Mouse (Mus musculus) limb, embryonic 11.5 days (tissue): ENCODE measurements around the gene Inca1. TPM values are rescaled to one million over a fixed set of nuclear protein-coding genes. Genes with fewer than 3 reads are reported as not detected.
A peak's percentile ranks its signal among the peaks of the same experiment; 100 is the strongest.

Experiments
- ATAC-seq: fragments of 200-750 bp; cut with Nextera tagmentation; 2 replicates; pipeline ENCODE4 v1.8.0; 2017; ENCODE audit warnings: low read depth; ENCODE audit not compliant: insufficient number of reproducible peaks, low FRiP score, low TSS enrichment
- DNase-seq: peaks from one replicate; pipeline ENCODE4 v3.0.0-alpha.2; 2015; ENCODE audit warnings: low spot score
- H3K27ac ChIP-seq: fragments of 300-500 bp; sonication (generic); replicated peaks from 2 replicates; pipeline ENCODE4 v1.5.1; 2014; ENCODE audit warnings: low read depth, mild to moderate bottlenecking, low read length
- H3K27me3 ChIP-seq: fragments of 300-500 bp; sonication (generic); 2 replicates; pipeline ENCODE4 v1.6.1; 2014; ENCODE audit warnings: mild to moderate bottlenecking, low read length, mixed read lengths; ENCODE audit not compliant: control insufficient read depth, insufficient read depth
- H3K36me3 ChIP-seq: fragments of 300-500 bp; sonication (generic); 2 replicates; pipeline ENCODE4 v1.6.1; 2014; ENCODE audit warnings: mild to moderate bottlenecking, low read length, moderate library complexity, mixed read lengths; ENCODE audit not compliant: control insufficient read depth, insufficient read depth
- H3K4me1 ChIP-seq: fragments of 300-500 bp; sonication (generic); 2 replicates; pipeline ENCODE4 v1.6.1; 2014; ENCODE audit warnings: low read length, mixed read lengths; ENCODE audit not compliant: control insufficient read depth, insufficient read depth
- H3K4me2 ChIP-seq: fragments of 300-500 bp; sonication (generic); 2 replicates; pipeline ENCODE4 v1.6.1; 2014; ENCODE audit warnings: low read depth, mild to moderate bottlenecking, moderate library complexity; ENCODE audit not compliant: severe bottlenecking
- H3K4me3 ChIP-seq: fragments of 300-500 bp; sonication (generic); 2 replicates; pipeline ENCODE4 v1.5.1; 2014; ENCODE audit warnings: low read depth, low read length
- H3K9ac ChIP-seq: fragments of 300-500 bp; sonication (generic); 2 replicates; pipeline ENCODE4 v1.6.1; 2014; ENCODE audit warnings: mild to moderate bottlenecking, low read length
- H3K9me3 ChIP-seq: fragments of 300-500 bp; sonication (generic); 2 replicates; pipeline ENCODE4 v1.6.1; 2016; ENCODE audit warnings: low read length; ENCODE audit not compliant: control insufficient read depth
- WGBS: fragments of 180-500 bp; shearing (Covaris S2); extraction: QIAGEN DNeasy Blood & Tissue Kit; methylation state at CpG from one replicate; pipeline ENCODE4 v1.1.7; 2014; 5-methylcytosine and 5-hydroxymethylcytosine counted together
- polyA plus RNA-seq: library from polyadenylated mRNA; unstranded; fragments of >200 nt; fragmentation: Nextera tagmentation; extraction: Ambion mirVana; gene quantifications from 2 replicates; pipeline ENCODE4 v1.2.1, GENCODE M21; 2014

The Inca1 gene
- polyA plus RNA-seq, 1 experiment from 2014 or later, result 0.96 TPM

DNA sequence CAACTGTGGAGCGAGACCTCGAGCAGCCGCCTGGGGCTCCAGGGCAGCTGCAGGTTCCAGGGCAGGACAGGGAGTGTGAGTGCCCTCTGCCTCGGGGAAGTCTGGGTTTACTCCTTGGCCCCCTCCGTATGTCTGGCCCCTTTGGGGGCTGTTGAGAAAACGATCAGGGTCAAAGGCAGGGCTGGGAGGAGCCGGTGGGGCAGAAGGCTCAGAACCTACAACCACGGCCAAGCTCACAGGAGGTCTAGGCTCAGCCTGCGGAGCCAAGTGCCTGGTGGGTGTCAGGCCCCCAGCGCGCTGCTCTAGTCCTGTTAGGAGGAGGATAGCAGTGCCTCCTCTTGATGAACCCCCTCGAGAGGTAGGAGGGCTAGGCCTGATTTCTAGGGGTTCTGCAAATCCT is 18.8 kb downstream of the Inca1 start:
- H3K27me3 ChIP-seq, result no peaks in the 10 kb centered on the region
- no peak overlapping the region for H3K4me3 ChIP-seq
- no peak overlapping the region for H3K9ac ChIP-seq
- H3K9me3 ChIP-seq, result no peaks in the 10 kb centered on the region
- no peak overlapping the region for H3K27ac ChIP-seq
- ATAC-seq (no peak), DNase-seq (no peak)
- peaks cover 6% of the 10 kb centered on the region; the same call in 1 of the 2 replicates for H3K4me1 ChIP-seq
- WGBS, result 60% methylated on average over 12 of the region's 12 CpGs
- no peak overlapping the region for H3K4me2 ChIP-seq
- H3K36me3 ChIP-seq, result peaks cover 3% of the 10 kb centered on the region

DNA sequence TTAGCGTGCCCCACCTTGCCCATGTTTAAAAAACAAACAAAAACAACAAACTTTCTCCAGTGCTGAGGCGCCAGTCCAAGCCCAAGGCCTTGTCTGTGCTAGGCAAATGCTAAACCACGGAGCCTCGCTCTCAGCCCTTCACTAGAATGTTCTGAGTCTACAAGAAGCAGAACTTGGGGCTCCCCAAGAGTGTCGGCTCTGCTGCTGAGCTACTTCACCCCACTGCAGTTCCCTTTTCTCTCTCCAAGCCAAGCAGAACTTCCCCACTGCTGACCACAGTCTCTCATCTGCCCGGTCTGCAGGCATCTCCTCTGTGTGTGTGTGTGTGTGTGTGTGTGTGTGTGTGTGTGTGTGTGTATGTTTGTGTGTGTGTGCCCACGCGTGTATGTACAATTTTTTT is 20.1 kb downstream of the Inca1 start:
- ATAC-seq (no peak), DNase-seq (no peak)
- WGBS, result 89% methylated on average over 8 of the region's 8 CpGs

GRCm38 (mm10) chr11:70679361-70679760 is 20.6 kb downstream of the Inca1 start:
- no peak for DNase-seq
- 95% methylated on average over 8 of the region's 8 CpGs for WGBS
- H3K36me3 ChIP-seq, result peaks cover 3% of the 10 kb centered on the region
- no peaks in the 10 kb centered on the region for H3K9me3 ChIP-seq
- H3K4me1 ChIP-seq, result peaks cover 6% of the 10 kb centered on the region; the same call in 1 of the 2 replicates
- ATAC-seq, result no peak
- H3K9ac ChIP-seq, result no peak overlapping the region
- H3K4me3 ChIP-seq, result no peak overlapping the region
- H3K27me3 ChIP-seq, result no peaks in the 10 kb centered on the region
- H3K27ac ChIP-seq, result no peak overlapping the region
- H3K4me2 ChIP-seq, result no peak overlapping the region

More for the DNA sequence above, 20.1 kb downstream of the Inca1 start:
- peaks cover 6% of the 10 kb centered on the region; the same call in 1 of the 2 replicates for H3K4me1 ChIP-seq
- H3K4me3 ChIP-seq, result no peak overlapping the region
- H3K9me3 ChIP-seq, result no peaks in the 10 kb centered on the region
- H3K4me2 ChIP-seq, result no peak overlapping the region
- H3K36me3 ChIP-seq, result peaks cover 3% of the 10 kb centered on the region
- no peaks in the 10 kb centered on the region for H3K27me3 ChIP-seq
- no peak overlapping the region for H3K27ac ChIP-seq
- H3K9ac ChIP-seq, result no peak overlapping the region

DNA sequence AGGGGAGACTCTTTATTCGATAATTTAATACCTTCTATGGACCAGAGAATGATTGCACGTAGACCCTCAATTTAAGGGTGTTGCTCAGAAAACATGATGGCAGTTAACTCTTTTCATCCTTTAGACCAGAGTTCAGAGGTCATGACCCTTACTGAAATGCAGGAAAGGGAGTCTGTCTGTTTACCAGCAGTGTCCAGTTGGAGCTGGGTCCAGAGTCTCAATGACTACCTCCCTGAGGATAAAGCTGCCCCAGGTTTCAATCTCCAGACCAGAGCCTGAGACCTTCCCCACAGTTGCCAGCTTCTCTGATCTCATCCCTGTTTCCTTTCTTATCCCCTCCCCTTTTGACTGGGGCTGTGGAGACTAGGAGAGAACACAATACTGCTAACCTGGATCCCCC is 21.4 kb downstream of the Inca1 start:
- H3K9me3 ChIP-seq, result no peaks in the 10 kb centered on the region
- no peak overlapping the region for H3K4me2 ChIP-seq
- no peak for DNase-seq
- no peaks in the 10 kb centered on the region for H3K27me3 ChIP-seq
- no peak for ATAC-seq
- H3K9ac ChIP-seq, result no peak overlapping the region
- no peaks in the 10 kb centered on the region; the same call in none of the 2 replicates for H3K36me3 ChIP-seq
- no peak overlapping the region for H3K4me3 ChIP-seq
- H3K27ac ChIP-seq, result no peak overlapping the region
- 58% methylated on average over 2 of the region's 2 CpGs for WGBS
- H3K4me1 ChIP-seq, result peaks cover 6% of the 10 kb centered on the region; the same call in 1 of the 2 replicates

DNA sequence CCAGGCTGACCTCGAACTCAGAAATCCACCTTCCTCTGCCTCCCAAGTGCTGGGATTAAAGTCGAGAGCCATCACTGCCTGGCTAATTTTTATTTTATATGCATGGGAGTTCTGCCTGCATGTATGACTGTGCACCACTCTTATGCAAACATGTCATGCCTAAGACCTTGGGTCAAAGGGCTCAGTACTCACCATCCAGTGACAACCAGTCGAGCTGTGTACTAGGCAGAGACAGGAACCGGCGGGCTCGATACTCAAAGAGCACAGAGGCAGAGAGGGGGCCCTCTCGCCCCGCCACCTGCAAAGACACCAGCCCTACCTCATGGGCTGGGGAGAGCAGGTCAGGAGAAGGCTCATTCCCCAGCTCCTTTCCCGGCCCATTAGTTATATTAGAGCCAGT is 21.9 kb downstream of the Inca1 start:
- H3K9me3 ChIP-seq, result no peaks in the 10 kb centered on the region
- DNase-seq (no peak), ATAC-seq (no peak)
- H3K9ac ChIP-seq, result 0 out of 2 replicates have a peak overlapping the region, but pooled peaks have one; percentile 12
- no peak overlapping the region for H3K4me3 ChIP-seq
- no peak overlapping the region for H3K4me2 ChIP-seq
- H3K27ac ChIP-seq, result no peak overlapping the region
- H3K27me3 ChIP-seq, result no peaks in the 10 kb centered on the region
- WGBS, result 78% methylated on average over 9 of the region's 9 CpGs
- peaks cover 6% of the 10 kb centered on the region; the same call in 1 of the 2 replicates for H3K4me1 ChIP-seq
- H3K36me3 ChIP-seq, result no peaks in the 10 kb centered on the region; the same call in none of the 2 replicates

GRCm38 (mm10) chr11:70674501-70674900 is 25.5 kb downstream of the Inca1 start:
- Histone ChIP-seq H3K4me3 (no peak overlapping the region), H3K4me2 (no peak overlapping the region), H3K36me3 (no peaks in the 10 kb centered on the region; the same call in none of the 2 replicates), H3K9ac (no peak overlapping the region), H3K27me3 (no peaks in the 10 kb centered on the region), H3K4me1 (peaks cover 6% of the 10 kb centered on the region), H3K9me3 (no peaks in the 10 kb centered on the region), H3K27ac (no peak overlapping the region)
- WGBS, result 70% methylated on average over 11 of the region's 11 CpGs
- no peak for DNase-seq
- ATAC-seq, result no peak

DNA sequence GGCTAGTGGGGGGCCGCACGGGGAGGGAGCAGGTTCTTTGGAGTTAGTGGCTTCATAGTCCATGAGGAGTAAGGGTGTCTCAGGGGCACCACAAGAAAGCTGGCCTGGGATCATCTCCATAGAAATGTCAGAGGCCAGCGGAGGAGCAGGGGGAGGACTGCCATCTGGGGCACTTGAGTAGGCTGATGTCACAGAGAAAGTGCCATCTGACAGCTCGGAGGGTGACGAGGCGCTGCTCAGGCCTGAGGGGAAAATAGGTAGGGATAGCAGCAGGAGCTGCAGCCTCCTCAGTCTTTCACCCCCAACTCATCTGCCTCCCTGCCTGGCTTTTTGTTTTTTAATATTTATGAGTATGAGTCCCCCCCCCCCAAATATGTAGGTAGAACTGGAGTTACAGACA is 25.9 kb downstream of the Inca1 start:
- DNase-seq (no peak), ATAC-seq (no peak)
- 78% methylated on average over 6 of the region's 6 CpGs for WGBS
- Histone ChIP-seq H3K4me1 (peaks cover 6% of the 10 kb centered on the region), H3K4me3 (no peak overlapping the region), H3K4me2 (no peak overlapping the region), H3K27ac (no peak overlapping the region), H3K27me3 (no peaks in the 10 kb centered on the region), H3K9ac (no peak overlapping the region), H3K9me3 (no peaks in the 10 kb centered on the region), H3K36me3 (no peaks in the 10 kb centered on the region; the same call in none of the 2 replicates)

- Histone ChIP-seq H3K4me3 (no peak overlapping the region), H3K4me2 (no peak overlapping the region), H3K27ac (no peak overlapping the region), H3K27me3 (no peaks in the 10 kb centered on the region), H3K36me3 (no peaks in the 10 kb centered on the region; the same call in 1 of the 2 replicates), H3K9me3 (no peaks in the 10 kb centered on the region), H3K9ac (no peak overlapping the region), H3K4me1 (peaks cover 15% of the 10 kb centered on the region)
- WGBS, result 88% methylated on average over 16 of the region's 16 CpGs
- no peak for DNase-seq
- no peak for ATAC-seq
These were observed 28.5 kb downstream of the Inca1 start for GRCm38 (mm10) chr11:70671333-70672047.
